ENCODE assay signal across 11 mouse cellular contexts in genomic region chr15:81000419-81001138, GRCm38 (mm10). TPM values are rescaled to one million over a fixed set of nuclear protein-coding genes. Genes with fewer than 3 reads are reported as not detected.
DNase-seq lines count a peak whose midpoint lies in the region; ATAC-seq and TF ChIP-seq lines count a peak whose summit lies in the region.
"Had no signal": no experiment of that assay in that cellular context is flagged by ENCODE, and none has a peak within 500 bp of the region (broad histone marks: within the 10 kb centered on the region; RNA-seq: fewer than 3 reads in every experiment).

No protein-coding gene starts in this region.

- TF ChIP-seq EP300 in heart, postnatal 0 days (IDR thresholded peaks at IDR 0.05; ENCODE audit: low read depth), result no peak
- no peak for TF ChIP-seq EP300 in liver, embryonic 14.5 days (IDR thresholded peaks at IDR 0.05; ENCODE audit: low read depth)

- H3K4me1 ChIP-seq in heart, postnatal 0 days (ENCODE audit: control insufficient read depth, insufficient read depth), result no peaks in the 10 kb centered on the region
- peaks cover 10 to 21% of the 10 kb centered on the region in 2 experiments for H3K4me1 ChIP-seq in liver, embryonic 14.5 days (replicated peaks; ENCODE audit: control insufficient read depth in 2 of 2, insufficient read depth in 2 of 2, low read length in 1 of 2)
- H3K4me1 ChIP-seq: limb, embryonic 15.5 days had no signal

- TF ChIP-seq CTCF in heart, postnatal 0 days (IDR thresholded peaks at IDR 0.05; ENCODE audit: low read depth), result no peak
- TF ChIP-seq CTCF in liver, embryonic 14.5 days (IDR thresholded peaks at IDR 0.05; ENCODE audit: low read depth), result no peak

- no peak overlapping the region for H3K9ac ChIP-seq in heart, postnatal 0 days (replicated peaks; ENCODE audit: low read depth, low read length)
- no peak overlapping the region for H3K9ac ChIP-seq in liver, embryonic 14.5 days (replicated peaks)
- H3K9ac ChIP-seq: limb, embryonic 15.5 days had no signal

- peaks cover 9% of the 10 kb centered on the region; the same call in 1 of the 2 replicates for H3K36me3 ChIP-seq in heart, postnatal 0 days (replicated peaks; ENCODE audit: control insufficient read depth, insufficient read depth, low read length)
- no peaks in the 10 kb centered on the region for H3K36me3 ChIP-seq in liver, embryonic 14.5 days (replicated peaks; ENCODE audit: control insufficient read depth, insufficient read depth, low read depth)
- H3K36me3 ChIP-seq: limb, embryonic 15.5 days had no signal

- 0 out of 2 replicates have a peak, but pooled peaks have one; percentile 33 for ATAC-seq in heart, postnatal 0 days (ENCODE audit: insufficient read depth, low read depth)
- peak; percentile 53 for ATAC-seq in liver, embryonic 14.5 days (ENCODE audit: insufficient read depth)

- H3K9me3 ChIP-seq in heart, postnatal 0 days (replicated peaks; ENCODE audit: control insufficient read depth, low read length), result no peaks in the 10 kb centered on the region
- H3K9me3 ChIP-seq in liver, embryonic 14.5 days (ENCODE audit: control insufficient read depth, low read length), result no peaks in the 10 kb centered on the region
- H3K9me3 ChIP-seq: limb, embryonic 15.5 days had no signal

- H3K4me3 ChIP-seq in heart, postnatal 0 days (ENCODE audit: low read depth, low read length), result no peak overlapping the region
- no peak overlapping the region for H3K4me3 ChIP-seq in liver, embryonic 14.5 days (ENCODE audit: insufficient read depth in 1 of 2, low read depth in 2 of 2, low read length in 2 of 2)
- H3K4me3 ChIP-seq: limb, embryonic 15.5 days had no signal

- H3K27ac ChIP-seq in heart, postnatal 0 days (ENCODE audit: low read depth), result no peak overlapping the region
- no peak overlapping the region for H3K27ac ChIP-seq in liver, embryonic 14.5 days
- H3K27ac ChIP-seq: limb, embryonic 15.5 days had no signal

- WGBS in heart, postnatal 0 days, result 13% methylated on average over 2 of the region's 4 CpGs
- WGBS in liver, embryonic 14.5 days (ENCODE audit: insufficient replicate concordance), result 2% methylated on average over 2 of the region's 4 CpGs

- H3K4me2 ChIP-seq in heart, postnatal 0 days (ENCODE audit: low read depth, low read length), result no peak overlapping the region
- no peak overlapping the region for H3K4me2 ChIP-seq in liver, embryonic 14.5 days (ENCODE audit: low read depth)
- H3K4me2 ChIP-seq: limb, embryonic 15.5 days had no signal

- H3K27me3 ChIP-seq in heart, postnatal 0 days (ENCODE audit: control insufficient read depth, insufficient read depth, low read length), result no peaks in the 10 kb centered on the region
- H3K27me3 ChIP-seq in liver, embryonic 14.5 days (ENCODE audit: control insufficient read depth, insufficient read depth, low read length), result no peaks in the 10 kb centered on the region
- H3K27me3 ChIP-seq: limb, embryonic 15.5 days had no signal

- no peak for DNase-seq in heart, postnatal 0 days (ENCODE audit: low spot score)
- DNase-seq in heart, postnatal 4 days, result no peak
- DNase-seq in testis, postnatal 14 days (ENCODE audit: low spot score), result peak; percentile 82
- no peak for DNase-seq in testis, postnatal 10 days (ENCODE audit: low spot score)
- DNase-seq in liver, embryonic 14.5 days (ENCODE audit: low read depth in 3 of 3, low spot score in 3 of 3), result no peak
- DNase-seq in kidney, postnatal 36 days, result no peak
- DNase-seq in thymus, postnatal 25 days, result no peak
- DNase-seq: cerebellum, adult 9-11 months; kidney, adult 9 months; thymus, postnatal 36 days had no signal

RNA-seq across cellular contexts. Expression of gene Sgsm3, which starts 23.0 kb away (rescaled TPM):
- total RNA-seq in heart, postnatal 0 days (2014; rRNA removed; ENCODE audit: low replicate concordance), result 21.0 and 35.6 TPM in 2 replicates
- 7.8 and 9.3 TPM in 2 replicates for polyA plus RNA-seq in heart, postnatal 0 days (2015; fragmentation: Nextera tagmentation; extraction: Ambion mirVana)
- total RNA-seq in heart, postnatal 4 days (2021), result 10 to 100 TPM; 10.3 to 10.8 TPM
- 7.4 and 8.5 TPM in 2 replicates for polyA plus RNA-seq in liver, embryonic 14.5 days (2012; rRNA removed)
- polyA plus RNA-seq in liver, embryonic 14.5 days (2014; fragmentation: Nextera tagmentation; extraction: Ambion mirVana), result 6.2 and 7.5 TPM in 2 replicates

RNA-seq across cellular contexts. Expression of gene Adsl, which starts 52.3 kb away (rescaled TPM):
- total RNA-seq in heart, postnatal 0 days (2014; rRNA removed; ENCODE audit: low replicate concordance), result 148 and 149 TPM in 2 replicates
- polyA plus RNA-seq in heart, postnatal 0 days (2015; fragmentation: Nextera tagmentation; extraction: Ambion mirVana), result 156 and 159 TPM in 2 replicates
- total RNA-seq in heart, postnatal 4 days (2021), result 10 to 100 TPM; 86.7 to 91.9 TPM
- polyA plus RNA-seq in liver, embryonic 14.5 days (2012; rRNA removed), result 28.7 and 43.8 TPM in 2 replicates
- 48.2 and 57.5 TPM in 2 replicates for polyA plus RNA-seq in liver, embryonic 14.5 days (2014; fragmentation: Nextera tagmentation; extraction: Ambion mirVana)
